Mouse (Mus musculus) MEL (cell line): ENCODE data around the gene Pafah2. TPM values are rescaled to one million over a fixed set of nuclear protein-coding genes. Genes with fewer than 3 reads are reported as not detected.

Source experiments
- DNase-seq: peaks from one replicate; pipeline ENCODE4 v3.0.0; 2011; ENCODE audit warnings: low read depth, low spot score
- H3K27ac ChIP-seq: 2 replicates; pipeline ENCODE4 v1.5.1; 2012; ENCODE audit warnings: low read depth, mild to moderate bottlenecking, control low read depth, low read length, moderate library complexity; ENCODE audit not compliant: control insufficient read depth
- H3K27me3 ChIP-seq, 2 experiments: fragments of 150-350 bp in 1 of 2; sonication (generic) in 1 of 2; 2 replicates each; pipeline ENCODE4 v1.6.1; 2012; ENCODE audit warnings: low read length in 2 of 2, mild to moderate bottlenecking in 2 of 2, improper control_type of control experiment in 1 of 2, moderate library complexity in 1 of 2; ENCODE audit not compliant: insufficient read depth in 2 of 2, control insufficient read depth in 1 of 2
- H3K36me3 ChIP-seq, 2 experiments: 2 replicates each; pipeline ENCODE4 v1.6.1; 2012 to 2014; ENCODE audit warnings: low read length in 2 of 2, improper control_type of control experiment in 1 of 2, inconsistent platforms in 1 of 2, mild to moderate bottlenecking in 1 of 2; ENCODE audit not compliant: insufficient read depth in 2 of 2, control insufficient read depth in 1 of 2
- H3K4me1 ChIP-seq, 2 experiments: fragments of 150-350 bp in 1 of 2; sonication (generic) in 1 of 2; 2 replicates each; pipeline ENCODE4 v1.6.1; 2012; ENCODE audit warnings: low read length in 2 of 2, improper control_type of control experiment in 1 of 2, mild to moderate bottlenecking in 1 of 2; ENCODE audit not compliant: insufficient read depth in 2 of 2, control insufficient read depth in 1 of 2
- H3K4me3 ChIP-seq, 2 experiments: fragments of 150-350 bp in 1 of 2; sonication (generic) in 1 of 2; 2 replicates each; pipeline ENCODE4 v1.5.1; 2012; ENCODE audit warnings: low read depth in 2 of 2, low read length in 2 of 2, mild to moderate bottlenecking in 2 of 2, moderate library complexity in 2 of 2, control low read depth in 1 of 2, improper control_type of control experiment in 1 of 2; ENCODE audit not compliant: control insufficient read depth in 1 of 2, insufficient read depth in 1 of 2
- H3K79me2 ChIP-seq: 2 replicates; pipeline ENCODE4 v1.6.1; 2012; ENCODE audit warnings: mild to moderate bottlenecking, low read length, moderate library complexity; ENCODE audit not compliant: control insufficient read depth, poor library complexity, insufficient read depth
- H3K9ac ChIP-seq: 2 replicates; pipeline ENCODE4 v1.6.1; 2012; ENCODE audit warnings: low read depth, mild to moderate bottlenecking, control low read depth, low read length, moderate library complexity; ENCODE audit not compliant: control insufficient read depth, poor library complexity, severe bottlenecking
- H3K9me3 ChIP-seq: fragments of 150-350 bp; sonication (generic); replicated peaks from 2 replicates; pipeline ENCODE4 v1.6.1; 2012; ENCODE audit warnings: mild to moderate bottlenecking, low read length, improper control_type of control experiment, moderate library complexity; ENCODE audit not compliant: insufficient read depth
- BHLHE40 ChIP-seq: IDR thresholded peaks from 2 replicates; pipeline ENCODE4 v1.6.1; 2012; ENCODE audit warnings: low read depth, mild to moderate bottlenecking, inconsistent platforms, low read length, improper control_type of control experiment, borderline replicate concordance
- CHD1 ChIP-seq: IDR thresholded peaks from 2 replicates; pipeline ENCODE4 v1.6.1; 2012; ENCODE audit warnings: low read depth, mild to moderate bottlenecking, inconsistent platforms, low read length, improper control_type of control experiment
- CTCF ChIP-seq, 3 experiments: IDR thresholded peaks in 2 of 3; conservative IDR thresholded peaks in 1 of 3; 2 replicates each; pipeline ENCODE4 v1.5.1; 2011 to 2012; ENCODE audit warnings: low read length in 3 of 3, low read depth in 2 of 3, mild to moderate bottlenecking in 2 of 3, improper control_type of control experiment in 1 of 3, inconsistent platforms in 1 of 3, mixed read lengths in 1 of 3, moderate library complexity in 1 of 3; ENCODE audit not compliant: control insufficient read depth in 1 of 3, insufficient read depth in 1 of 3, poor library complexity in 1 of 3, severe bottlenecking in 1 of 3
- E2F4 ChIP-seq: IDR thresholded peaks from 2 replicates; pipeline ENCODE4 v1.6.1; 2011; ENCODE audit warnings: low read depth, low read length, improper control_type of control experiment, borderline replicate concordance
- ELF1 ChIP-seq: IDR thresholded peaks from 2 replicates; pipeline ENCODE4 v1.6.1; 2014; ENCODE audit warnings: low read depth, mild to moderate bottlenecking, inconsistent platforms, low read length, improper control_type of control experiment, moderate library complexity
- ETS1 ChIP-seq: IDR thresholded peaks from 2 replicates; pipeline ENCODE4 v1.6.1; 2012; ENCODE audit warnings: low read depth, mild to moderate bottlenecking, inconsistent platforms, low read length, improper control_type of control experiment, moderate library complexity
- HCFC1 ChIP-seq: IDR thresholded peaks from 2 replicates; pipeline ENCODE4 v1.6.1; 2012; ENCODE audit warnings: low read depth, mild to moderate bottlenecking, inconsistent platforms, low read length, improper control_type of control experiment, moderate library complexity
- JUND ChIP-seq: IDR thresholded peaks from 2 replicates; pipeline ENCODE4 v1.6.1; 2011; ENCODE audit warnings: low read depth, mild to moderate bottlenecking, improper control_type of control experiment, low read length
- MAX ChIP-seq: IDR thresholded peaks from 2 replicates; pipeline ENCODE4 v1.6.1; 2011; ENCODE audit warnings: low read length, improper control_type of control experiment
- MXI1 ChIP-seq: IDR thresholded peaks from 2 replicates; pipeline ENCODE4 v1.6.1; 2011; ENCODE audit warnings: mild to moderate bottlenecking, low read depth, low read length, improper control_type of control experiment
- MYB ChIP-seq: IDR thresholded peaks from 2 replicates; pipeline ENCODE4 v1.6.1; 2011; ENCODE audit warnings: mild to moderate bottlenecking, low read depth, low read length, improper control_type of control experiment
- MYC ChIP-seq: IDR thresholded peaks from 2 replicates; pipeline ENCODE4 v1.6.1; 2011; ENCODE audit warnings: low read depth, mild to moderate bottlenecking, low read length, improper control_type of control experiment, moderate library complexity
- POLR2AphosphoS2 ChIP-seq: IDR thresholded peaks from 2 replicates; pipeline ENCODE4 v1.6.1; 2011; ENCODE audit warnings: low read length, improper control_type of control experiment
- SIN3A ChIP-seq: IDR thresholded peaks from 2 replicates; pipeline ENCODE4 v1.6.1; 2012; ENCODE audit warnings: low read length, improper control_type of control experiment, inconsistent platforms
- TCF12 ChIP-seq: IDR thresholded peaks from 2 replicates; pipeline ENCODE4 v1.6.1; 2014; ENCODE audit warnings: low read depth, mild to moderate bottlenecking, inconsistent platforms, low read length, improper control_type of control experiment, moderate library complexity
- UBTF ChIP-seq: IDR thresholded peaks from 2 replicates; pipeline ENCODE4 v1.6.1; 2012; ENCODE audit warnings: low read depth, mild to moderate bottlenecking, inconsistent platforms, low read length, improper control_type of control experiment, moderate library complexity, borderline replicate concordance; ENCODE audit not compliant: insufficient read depth
- USF1 ChIP-seq: IDR thresholded peaks from 2 replicates; pipeline ENCODE4 v1.6.1; 2014; ENCODE audit warnings: low read depth, mild to moderate bottlenecking, inconsistent platforms, low read length, improper control_type of control experiment, moderate library complexity
- ZMIZ1 ChIP-seq: IDR thresholded peaks from 2 replicates; pipeline ENCODE4 v1.6.1; 2012; ENCODE audit warnings: low read depth, mild to moderate bottlenecking, inconsistent platforms, low read length, improper control_type of control experiment, moderate library complexity
- ZNF384 ChIP-seq: IDR thresholded peaks from 2 replicates; pipeline ENCODE4 v1.6.1; 2012; ENCODE audit warnings: low read depth, mild to moderate bottlenecking, inconsistent platforms, low read length, improper control_type of control experiment
- polyA plus RNA-seq, 2 experiments: library from polyadenylated mRNA; stranded (reverse) in 1 of 2; unstranded in 1 of 2; fragments of >175 nt in 1 of 2; fragments of >200 nt in 1 of 2; gene quantifications; 2 replicates each; pipeline versions ENCODE4 v1.2.1 to v1.2.4; 2012; ENCODE audit warnings: low replicate concordance in 2 of 2, low read depth in 1 of 2; ENCODE audit not compliant: insufficient read length in 2 of 2, insufficient read depth in 1 of 2, missing spikeins in 1 of 2
- total RNA-seq: library from RNA; depleted of rRNA; stranded (reverse); fragments of 300-350 nt; gene quantifications from 2 replicates; pipeline ENCODE4 v1.2.3, GENCODE M21; 2012

The Pafah2 gene
- total and polyA plus RNA-seq, 3 experiments = 6.0 to 10.6 TPM; not detected in 1

DNA sequence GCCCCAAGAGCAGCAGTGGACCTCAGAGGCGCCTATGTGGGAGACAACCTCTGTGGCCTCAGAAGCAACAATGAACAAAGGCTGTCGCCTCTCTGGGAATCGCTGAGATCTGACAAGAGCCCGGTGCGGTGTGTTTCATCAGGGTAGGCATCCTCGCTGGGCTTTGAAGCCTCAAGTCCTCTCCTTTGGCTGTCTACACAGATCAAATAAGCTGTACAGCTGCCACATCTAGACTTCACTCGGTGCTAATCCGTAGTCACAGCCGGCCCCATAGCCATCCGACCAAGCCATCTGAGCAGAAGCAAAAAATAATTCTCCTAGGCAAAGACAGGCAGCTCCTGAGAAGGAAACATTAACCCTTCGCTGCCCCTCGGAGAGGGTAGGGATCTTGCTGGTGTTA, 69.7 kb downstream of the Pafah2 start:
- no peak overlapping the region for H3K4me3 ChIP-seq
- TF ChIP-seq E2F4 = no peak
- TF ChIP-seq, all 39 proteins: peak for 0
- Histone ChIP-seq H3K36me3 (peaks cover 2 to 15% of the 10 kb centered on the region in 2 experiments; a peak in 2 of 4 replicates), H3K79me2 (peaks cover 8% of the 10 kb centered on the region), H3K9ac (no peak overlapping the region), H3K4me1 (peaks cover 4 to 13% of the 10 kb centered on the region in 2 experiments), H3K27me3 (no peaks in the 10 kb centered on the region), H3K9me3 (no peaks in the 10 kb centered on the region), H3K27ac (no peak overlapping the region)
- DNase-seq = no peak

DNA sequence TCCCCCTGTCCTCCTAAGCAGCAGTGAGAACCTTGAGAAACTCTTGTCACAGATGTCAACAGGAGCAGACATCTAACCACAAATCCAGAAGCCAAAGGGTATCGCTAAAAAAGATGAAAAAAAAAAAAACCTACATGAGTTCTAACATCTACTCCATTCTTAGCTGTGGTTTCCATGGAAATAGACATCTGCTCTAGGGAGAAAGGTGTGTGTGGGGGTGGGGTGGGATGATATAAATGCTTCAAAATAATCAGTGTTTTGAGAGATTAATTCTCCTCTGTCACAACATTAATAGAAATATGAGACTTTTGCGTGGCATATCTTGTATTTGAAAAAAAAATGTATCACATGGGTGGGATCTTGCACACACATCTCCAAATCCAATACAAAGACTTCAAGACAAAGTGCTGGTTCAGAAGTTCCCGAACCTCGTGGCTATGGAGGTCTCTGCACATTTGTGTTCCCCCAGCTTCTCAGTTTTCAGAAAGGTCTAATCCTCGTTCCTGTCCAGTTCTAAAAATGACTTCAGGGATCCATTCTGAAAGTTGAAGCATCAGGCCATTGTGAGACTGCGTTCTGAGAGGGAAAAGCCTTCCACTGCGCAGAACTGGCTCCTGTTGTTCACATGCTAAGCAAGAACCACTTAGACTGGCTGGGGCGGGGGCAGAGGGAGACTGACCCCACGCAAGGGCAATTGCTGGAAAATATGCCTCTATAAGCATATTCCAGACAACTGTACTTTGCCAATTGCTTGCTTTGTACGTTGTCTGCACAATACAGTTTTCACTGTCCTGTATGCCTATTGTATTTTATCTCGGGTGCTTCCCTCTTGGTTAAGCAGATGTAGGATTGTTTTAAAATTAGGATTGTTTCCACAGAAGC, 70.5 kb downstream of the Pafah2 start:
- Histone ChIP-seq H3K9me3 (no peaks in the 10 kb centered on the region), H3K9ac (no peak overlapping the region), H3K4me1 (peaks cover 0 to 9% of the 10 kb centered on the region in 2 experiments; a peak in 2 of 4 replicates), H3K79me2 (peaks cover 8% of the 10 kb centered on the region), H3K4me3 (no peak overlapping the region; a peak in 1 of 4 replicates), H3K27me3 (no peaks in the 10 kb centered on the region), H3K36me3 (peaks cover 2 to 13% of the 10 kb centered on the region in 2 experiments; a peak in 2 of 4 replicates), H3K27ac (no peak overlapping the region)
- TF ChIP-seq ZNF384 (peak; percentile 56), CTCF (IDR thresholded peaks at IDR 0.05 in 2 of 3, conservative IDR thresholded peaks at IDR 0.05 in 1 of 3; ENCODE audit: control insufficient read depth in 1 of 3, insufficient read depth in 1 of 3, low read depth in 2 of 3, low read length in 3 of 3, poor library complexity in 1 of 3, severe bottlenecking in 1 of 3) (no peak), TCF12 (no peak), CHD1 (no peak)
- DNase-seq = no peak

DNA sequence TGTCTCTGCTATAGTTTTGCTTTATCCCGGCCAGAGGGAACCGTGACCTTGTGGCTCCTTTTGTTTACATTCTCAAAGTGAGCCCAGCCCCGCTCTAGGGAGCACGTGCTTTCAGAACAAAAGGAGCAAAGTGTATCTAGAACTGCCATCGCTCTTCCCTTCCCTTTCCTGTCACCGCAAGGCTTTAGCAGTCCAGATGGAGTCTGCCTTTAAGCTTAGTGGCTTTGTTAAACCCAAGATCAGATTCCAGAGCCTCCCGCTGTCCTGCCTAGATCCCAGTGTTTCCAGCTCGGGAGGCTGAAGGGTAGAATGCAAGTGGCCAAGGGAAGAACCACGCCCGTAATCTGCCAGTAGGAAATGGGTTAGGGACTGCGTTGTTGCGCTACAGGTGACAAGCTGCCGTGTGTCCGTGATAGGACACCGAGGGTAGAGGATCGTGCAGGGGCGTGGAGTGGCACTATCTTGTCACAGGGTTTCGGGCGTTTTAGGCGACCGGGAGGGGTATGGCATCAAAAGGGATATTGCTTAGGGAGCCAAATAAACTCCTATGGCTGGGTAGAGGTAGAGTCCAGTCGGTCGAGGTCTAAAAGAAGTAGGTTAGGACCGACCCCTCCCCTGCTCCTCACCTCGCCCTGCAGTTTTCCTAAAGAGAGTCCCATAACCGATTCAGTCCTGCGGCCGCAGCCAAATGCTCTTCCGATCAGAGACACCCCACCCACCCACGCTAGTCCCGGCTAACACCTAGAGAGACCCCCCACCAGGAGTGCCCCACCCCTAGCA, 71.5 kb downstream of the Pafah2 start:
- H3K27ac ChIP-seq = no peak overlapping the region
- H3K9ac ChIP-seq = peak overlapping the region; percentile 62
- peaks cover 8% of the 10 kb centered on the region for H3K79me2 ChIP-seq
- H3K4me1 ChIP-seq = peaks cover 0 to 8% of the 10 kb centered on the region in 2 experiments; a peak in 1 of 4 replicates
- H3K4me3 ChIP-seq = peak overlapping the region; percentile 61 to 62
- TF ChIP-seq ETS1 (peak; percentile 43; the same call in 1 of the 2 replicates), MYC (peak; percentile 85; the same call in 1 of the 2 replicates), UBTF (no peak), MAX (peak; percentile 99), MYB (no peak), ELF1 (0 out of 2 replicates have a peak, but pooled peaks have one; percentile 13), ZMIZ1 (0 out of 2 replicates have a peak, but pooled peaks have one; percentile 16), MXI1 (peak; percentile 99), SIN3A (peak; percentile 94), JUND (no peak), POLR2AphosphoS2 (no peak), BHLHE40 (peak; percentile 81), HCFC1 (no peak), USF1 (peak; percentile 50; the same call in 1 of the 2 replicates), TCF12 (0 out of 2 replicates have a peak, but pooled peaks have one; percentile 18)
- TF ChIP-seq, all 39 proteins: peak for 10
- Histone ChIP-seq H3K36me3 (peaks cover 5 to 13% of the 10 kb centered on the region in 2 experiments; a peak in 3 of 4 replicates), H3K27me3 (no peaks in the 10 kb centered on the region), H3K9me3 (no peaks in the 10 kb centered on the region)
- DNase-seq = peak; percentile 60
